Mouse (Mus musculus): ENCODE results near the gene Gm45062.

DNA sequence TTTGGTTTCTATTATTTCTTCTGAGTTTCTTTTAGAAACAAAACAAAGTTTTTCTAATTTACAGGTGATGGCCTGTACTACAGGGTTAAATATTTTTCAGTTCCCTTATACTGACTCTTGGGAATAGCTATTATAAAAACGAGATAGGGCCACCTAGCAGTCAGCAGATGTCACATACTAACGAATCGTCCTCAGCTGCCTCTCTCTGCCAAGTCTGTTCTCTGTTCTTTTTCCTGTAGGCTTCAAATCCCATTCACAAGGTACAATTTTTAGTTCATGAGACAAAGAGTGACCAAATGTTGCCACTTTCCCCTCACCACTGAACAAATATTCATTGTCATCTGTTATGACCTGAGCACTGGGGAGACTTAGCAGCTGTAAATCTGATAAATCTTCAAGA is 244.7 kb downstream of the Gm45062 start:
- TF ChIP-seq POLR2A (IDR thresholded peaks at IDR 0.05; ENCODE audit: insufficient read depth, low read length): no peak
- TF ChIP-seq CTCF (IDR thresholded peaks at IDR 0.05; ENCODE audit: low read depth, low read length): no peak

All from ES-Bruce4 (cell line).